Mouse (Mus musculus): ENCODE measurements around the gene Pla2g10. TPM values are rescaled to one million over a fixed set of nuclear protein-coding genes. Genes with fewer than 3 reads are reported as not detected.
A peak's percentile ranks its signal among the peaks of the same experiment; 100 is the strongest.
"Not testable (repeated sequence)": the region's sequence is repeated elsewhere in the genome, so short reads cannot be mapped to it uniquely, and the experiment has no call there.

Gene Pla2g10
- not detected for total RNA-seq (2021)
- long read RNA-seq, partial matches to known transcripts, result 0 of 8 reads
- long read RNA-seq, other reads (novel, unspliced or antisense), result 8 of 8 reads

DNA sequence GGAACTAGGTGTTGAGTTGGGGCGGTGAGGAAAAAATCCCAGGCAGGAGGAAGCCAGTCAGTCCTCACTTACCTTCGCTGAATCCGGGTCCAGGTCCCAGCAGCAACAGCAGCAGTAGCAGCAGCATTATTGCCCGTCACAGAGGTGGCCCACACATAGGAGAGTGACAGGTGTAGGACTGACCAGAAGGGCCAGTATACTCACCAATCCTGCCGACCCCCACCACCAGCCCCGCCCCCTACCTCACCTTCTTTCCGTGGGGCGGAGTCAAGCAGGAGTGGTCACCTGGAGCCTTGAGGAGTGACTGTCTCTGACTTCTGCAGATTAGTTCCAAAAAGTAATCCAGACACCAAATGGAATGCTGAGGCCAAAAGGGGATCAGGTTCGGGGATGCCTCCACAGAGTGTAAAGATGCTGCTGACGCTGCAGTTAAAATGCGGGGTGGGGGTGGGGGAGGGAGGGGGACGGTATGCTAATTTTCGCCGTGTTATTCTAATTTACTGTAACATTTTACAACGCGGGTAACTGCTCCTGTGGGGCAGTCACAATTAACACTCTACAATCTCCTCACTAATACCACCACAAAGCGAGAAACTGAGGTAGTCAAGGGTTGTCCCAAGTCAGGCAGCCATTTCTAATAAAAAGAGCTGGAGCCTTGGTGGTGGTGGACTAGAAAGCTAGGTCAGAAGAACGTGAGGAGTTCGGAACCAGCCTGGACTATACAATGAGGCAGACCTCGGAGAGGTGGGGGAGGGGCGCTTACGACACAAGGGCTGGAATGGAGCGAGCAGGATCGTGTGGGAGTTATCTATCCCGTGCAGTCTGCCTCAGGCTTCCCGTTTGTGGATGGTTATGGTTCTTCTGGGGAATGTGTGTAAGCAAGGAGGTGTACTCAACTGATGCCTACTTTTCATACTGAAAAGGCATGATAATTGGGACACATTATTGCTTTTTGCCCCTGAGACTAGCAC is at the start of gene Pla2g10:
TSS of gene Pla2g10 (minus strand) at position 699 of the 971 bp plus-strand sequence.
- no peak for DNase-seq (ENCODE audit: low spot score in 2 of 2)

- not testable (repeated sequence) for DNase-seq (ENCODE audit: low spot score in 2 of 2)
Measured at GRCm38 (mm10) chr16:13774651-13775050, 43.9 kb upstream of the Pla2g10 start.

DNA sequence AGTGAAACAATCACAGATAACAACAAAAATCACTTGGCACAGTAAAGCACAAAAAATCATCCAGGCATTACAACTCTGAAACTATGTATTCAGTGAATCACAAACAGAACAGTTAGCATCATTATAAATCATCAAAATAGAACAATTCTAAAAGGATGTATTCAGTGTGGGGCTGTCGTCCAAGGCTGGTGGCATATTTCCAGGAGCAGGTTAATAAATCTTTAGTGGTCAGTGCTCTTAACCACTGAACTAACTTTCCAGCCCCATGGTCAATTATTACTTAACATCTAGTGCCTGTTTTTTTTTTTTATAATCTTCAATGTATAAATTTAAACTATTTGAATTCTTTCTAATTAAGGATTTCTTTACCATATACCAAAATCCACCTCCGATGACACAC is 43.2 kb upstream of the Pla2g10 start:
- not testable (repeated sequence) for DNase-seq (ENCODE audit: low spot score in 2 of 2)

DNA sequence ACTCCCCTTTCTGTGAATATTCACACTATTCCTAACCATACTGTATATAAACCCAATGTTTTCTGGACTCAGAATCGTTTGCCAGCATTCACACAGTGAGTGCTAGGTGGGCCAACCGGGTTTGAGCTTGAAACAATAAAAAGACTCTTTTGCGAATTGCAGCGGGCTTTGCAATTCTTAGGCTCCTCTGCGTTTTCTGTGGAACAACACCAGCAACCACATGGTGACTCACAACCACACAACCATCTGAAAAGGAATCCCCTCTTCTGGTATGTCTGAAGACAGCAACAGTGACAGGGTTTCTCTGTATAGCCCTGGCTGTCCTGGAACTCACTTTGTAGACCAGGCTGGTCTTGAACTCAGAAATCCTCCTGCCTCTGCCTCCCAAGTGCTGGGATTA is 41.3 kb upstream of the Pla2g10 start:
- not testable (repeated sequence) for DNase-seq (ENCODE audit: low spot score in 2 of 2)

DNA sequence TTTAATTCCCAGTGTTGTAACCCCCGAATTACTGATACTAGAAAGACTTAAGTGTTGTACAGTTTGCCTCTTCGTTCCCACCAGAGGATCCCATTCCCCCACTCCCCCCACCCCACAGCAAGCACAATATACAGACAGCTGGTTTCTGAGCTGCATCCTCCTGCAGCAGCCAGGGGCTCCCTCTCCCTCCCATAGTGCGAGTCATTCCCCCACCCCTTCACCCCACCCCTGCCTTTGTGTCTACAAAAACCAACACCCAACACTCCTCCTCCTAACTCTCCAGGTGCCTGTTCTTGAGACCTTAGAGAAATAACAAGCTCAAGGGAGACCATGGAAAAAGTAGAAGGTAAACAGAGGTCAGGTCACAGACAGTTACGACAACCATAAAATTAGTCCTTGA is 40.8 kb upstream of the Pla2g10 start:
- DNase-seq (ENCODE audit: low spot score in 2 of 2), result not testable (repeated sequence)

GRCm38 (mm10) chr16:13766367-13766766 is 35.6 kb upstream of the Pla2g10 start:
- DNase-seq (ENCODE audit: low spot score in 2 of 2), result no peak

DNA sequence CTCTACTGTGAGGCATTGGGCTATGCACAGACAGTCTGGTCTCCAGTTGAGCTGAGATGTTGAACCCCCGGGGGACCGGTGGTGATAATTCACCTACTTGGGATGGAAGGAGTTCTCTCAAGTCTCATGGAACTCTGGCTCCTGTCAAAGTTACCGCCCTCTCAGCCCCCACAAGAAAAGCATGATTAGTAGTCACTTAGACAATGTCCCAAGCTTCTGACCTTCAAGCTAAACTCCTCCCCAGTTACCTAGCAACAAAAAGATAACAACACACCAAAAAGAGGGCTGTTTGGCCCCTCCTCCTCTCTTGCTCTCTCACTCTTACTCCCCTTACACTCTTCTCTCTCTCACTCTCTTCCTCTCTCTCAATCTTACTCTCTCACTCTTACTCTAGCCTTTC is 33.7 kb upstream of the Pla2g10 start:
- no peak for DNase-seq (ENCODE audit: low spot score in 2 of 2)

- not testable (repeated sequence) for DNase-seq (ENCODE audit: low spot score in 2 of 2)
Measured at GRCm38 (mm10) chr16:13762807-13763206, 32.0 kb upstream of the Pla2g10 start.

DNA sequence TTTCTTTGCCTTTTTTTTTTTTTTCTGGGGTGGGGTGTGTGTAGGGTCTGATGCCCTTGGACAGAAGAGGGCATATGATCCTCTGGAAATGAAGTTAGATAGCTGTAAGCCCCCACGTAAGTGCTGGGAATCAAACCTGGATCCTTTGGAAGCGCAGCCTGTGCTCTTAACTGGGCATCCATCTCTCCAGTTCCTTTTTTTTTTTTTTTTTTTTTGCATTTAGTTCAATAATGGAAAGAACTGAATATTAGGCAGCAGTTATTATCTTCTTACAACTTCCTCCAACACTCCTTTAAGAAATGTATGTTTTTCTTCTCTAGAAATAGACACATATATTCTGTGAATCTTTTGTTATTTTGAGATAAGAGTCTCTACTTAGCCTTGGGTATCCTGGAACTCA is 27.0 kb upstream of the Pla2g10 start:
- DNase-seq (ENCODE audit: low spot score in 2 of 2), result no peak

- peak; percentile 89 to 93 for DNase-seq (ENCODE audit: low spot score in 2 of 2)
Measured at GRCm38 (mm10) chr16:13754400-13755190, 23.8 kb upstream of the Pla2g10 start.

DNA sequence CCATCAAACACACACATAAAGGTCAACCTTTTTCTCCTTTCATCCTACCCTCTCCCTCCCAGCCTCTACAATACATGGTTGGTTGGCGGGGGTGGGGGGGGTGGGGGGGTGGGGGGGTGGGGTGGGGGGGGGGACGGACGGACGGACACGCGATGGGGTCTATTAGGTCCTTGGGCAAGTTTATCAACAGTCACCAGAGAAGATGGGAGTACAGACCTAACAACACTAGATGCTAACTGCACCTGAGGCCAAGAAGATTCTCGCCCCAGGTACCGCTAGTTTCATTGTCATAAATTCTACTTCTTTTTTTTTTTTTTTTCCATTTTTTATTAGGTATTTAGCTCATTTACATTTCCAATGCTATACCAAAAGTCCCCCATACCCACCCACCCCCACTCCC is 23.2 kb upstream of the Pla2g10 start:
- DNase-seq (ENCODE audit: low spot score in 2 of 2), result no peak

- DNase-seq (ENCODE audit: low spot score in 2 of 2), result no peak
Measured at GRCm38 (mm10) chr16:13750626-13751025, 19.8 kb upstream of the Pla2g10 start.

- DNase-seq (ENCODE audit: low spot score in 2 of 2), result no peak
Measured at GRCm38 (mm10) chr16:13749981-13750380, 19.2 kb upstream of the Pla2g10 start.

DNA sequence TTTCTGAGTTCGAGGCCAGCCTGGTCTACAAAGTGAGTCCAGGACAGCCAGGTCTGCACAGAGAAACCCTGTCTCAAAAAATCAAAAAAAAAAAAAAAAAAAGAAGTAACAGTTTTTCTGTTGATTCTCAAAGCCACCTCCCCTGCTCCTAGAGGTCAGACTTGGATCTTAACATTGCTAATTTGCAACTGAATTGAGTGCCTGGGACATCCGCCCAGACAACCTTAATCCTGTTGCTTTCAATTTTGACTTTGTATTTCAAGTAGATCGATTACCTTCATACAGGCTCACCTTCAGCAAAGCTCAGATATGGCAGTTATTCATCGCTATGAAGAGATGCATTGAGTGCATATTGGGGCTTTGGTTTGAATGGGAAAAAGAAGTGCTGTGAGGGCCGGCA is 18.5 kb upstream of the Pla2g10 start:
- no peak for DNase-seq (ENCODE audit: low spot score in 2 of 2)

DNA sequence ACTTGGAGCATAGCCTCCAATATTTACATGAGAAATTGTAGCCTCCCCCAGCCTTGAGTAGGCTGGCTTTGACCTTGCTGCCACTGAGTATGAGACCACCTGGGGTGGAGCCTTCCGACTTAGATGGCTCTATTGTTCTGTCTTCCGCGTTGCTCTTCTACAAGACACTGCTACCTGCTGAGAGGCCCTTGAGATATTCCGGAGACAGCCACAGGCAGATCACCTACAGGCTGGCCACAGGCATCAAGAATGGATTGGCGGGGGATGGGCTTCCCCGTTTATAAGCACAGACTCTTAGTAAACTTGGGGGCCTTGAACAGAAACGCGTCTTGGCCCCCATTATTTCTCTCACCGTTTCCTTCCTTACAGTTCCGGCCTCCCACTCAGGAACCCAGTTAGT is 18.0 kb upstream of the Pla2g10 start:
- DNase-seq (ENCODE audit: low spot score in 2 of 2), result not testable (repeated sequence)

DNA sequence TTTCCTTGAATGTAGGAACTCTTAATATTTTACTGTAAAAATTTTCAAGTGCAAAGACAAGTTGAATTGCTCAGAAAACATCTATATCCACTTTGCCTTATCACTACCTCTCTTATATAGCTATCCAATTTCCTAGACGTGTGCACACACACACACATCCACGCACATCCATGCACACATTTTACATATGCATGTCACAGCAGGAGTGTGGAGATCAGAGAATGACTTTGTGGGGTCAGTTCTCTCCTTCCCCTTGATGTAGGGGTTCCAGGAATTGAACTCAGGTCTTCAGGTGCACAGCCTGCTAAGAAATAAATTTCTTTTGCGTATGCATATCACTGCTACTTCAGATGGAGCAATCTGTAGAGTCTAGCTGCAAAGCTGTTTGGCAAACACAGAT is 17.3 kb upstream of the Pla2g10 start:
- no peak for DNase-seq (ENCODE audit: low spot score in 2 of 2)

- no peak for DNase-seq (ENCODE audit: low spot score in 2 of 2)
Measured at GRCm38 (mm10) chr16:13747708-13748107, 16.9 kb upstream of the Pla2g10 start.

DNA sequence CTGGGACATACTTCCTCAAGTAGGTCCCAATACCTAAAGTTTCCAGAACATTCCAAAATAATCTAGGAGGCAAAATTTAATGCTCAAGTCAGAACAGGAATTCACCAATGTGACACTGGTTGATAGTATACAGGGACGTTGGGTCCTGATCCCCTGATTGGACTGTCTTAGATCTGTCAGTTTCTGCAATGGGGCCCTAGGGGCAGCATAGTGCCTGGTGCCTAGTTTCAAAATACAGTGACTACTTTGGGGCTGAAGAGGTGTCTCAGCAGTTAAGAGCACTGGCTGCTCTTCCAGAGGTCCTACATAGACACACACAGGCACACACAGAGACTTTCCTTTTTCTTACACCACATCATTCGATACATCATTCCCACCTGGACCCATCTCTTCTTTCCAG is 10.1 kb upstream of the Pla2g10 start:
- DNase-seq (ENCODE audit: low spot score in 2 of 2), result no peak

- DNase-seq (ENCODE audit: low spot score in 2 of 2), result not testable (repeated sequence)
Measured at GRCm38 (mm10) chr16:13739044-13739443, 8.3 kb upstream of the Pla2g10 start.

GRCm38 (mm10) chr16:13735977-13736376 is 5.2 kb upstream of the Pla2g10 start:
- DNase-seq (ENCODE audit: low spot score in 2 of 2), result no peak

DNA sequence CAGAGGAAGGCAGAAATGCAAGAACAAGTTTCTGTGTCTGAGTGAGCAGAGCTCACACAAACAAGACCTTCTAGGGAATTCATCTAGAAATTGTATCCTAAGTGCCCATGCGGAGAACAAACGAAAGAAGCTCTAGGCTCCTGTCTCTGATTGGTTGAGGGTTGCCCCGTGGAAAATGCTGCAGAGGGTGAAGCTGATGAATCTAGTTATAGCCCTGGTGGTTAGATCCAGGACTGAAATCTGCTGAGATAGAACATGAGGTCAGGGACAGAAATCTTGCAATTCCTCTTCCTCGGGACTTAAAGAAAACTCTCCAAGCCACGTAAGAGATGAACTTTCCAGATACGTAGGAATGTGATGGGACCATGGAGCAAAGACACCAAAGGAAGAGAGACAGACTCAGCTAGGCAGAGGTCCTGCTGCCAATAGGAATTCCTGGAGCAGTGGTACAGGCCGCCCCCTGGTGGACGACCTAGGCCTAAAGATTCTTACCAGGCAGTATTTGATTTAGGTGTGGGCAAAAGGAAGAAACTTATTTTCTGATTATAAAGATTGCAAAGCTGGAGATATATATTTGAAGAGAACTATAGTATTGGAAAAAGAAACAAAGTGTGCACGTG is 2.8 kb upstream of the Pla2g10 start:
- DNase-seq (ENCODE audit: low spot score in 2 of 2), result peak; percentile 81 to 87

Data from layer of hippocampus, postnatal 10 days (tissue).